Mouse (Mus musculus) frontal cortex, adult (tissue): ENCODE results near the gene Sulf2.

Experiments used
- ATAC-seq: cut with Nextera tagmentation; 2 replicates; pipeline ENCODE4 v1.9.2; 2017; ENCODE audit warnings: mild to moderate bottlenecking, moderate library complexity, mixed read lengths; ENCODE audit not compliant: low TSS enrichment

The Sulf2 gene

GRCm38 (mm10) chr2:166059684-166060423 is 95.6 kb downstream of the Sulf2 start:
- ATAC-seq, result peak; percentile 95

GRCm38 (mm10) chr2:166054002-166054539 is 101.4 kb downstream of the Sulf2 start:
- no peak for ATAC-seq

GRCm38 (mm10) chr2:166051966-166052365 is 103.5 kb downstream of the Sulf2 start:
- ATAC-seq, result peak; percentile 94

- no peak for ATAC-seq
Observed at GRCm38 (mm10) chr2:166051421-166051820, 104.0 kb downstream of the Sulf2 start.

GRCm38 (mm10) chr2:166048852-166049251 is 106.6 kb downstream of the Sulf2 start:
- ATAC-seq, result no peak

- ATAC-seq, result no peak
Observed at GRCm38 (mm10) chr2:166047931-166048330, 107.5 kb downstream of the Sulf2 start.

- no peak for ATAC-seq
Observed at GRCm38 (mm10) chr2:166045549-166046501, 109.6 kb downstream of the Sulf2 start.

GRCm38 (mm10) chr2:166045006-166045405 is 110.5 kb downstream of the Sulf2 start:
- 0 out of 2 replicates have a peak, but pooled peaks have one; percentile 18 for ATAC-seq

- ATAC-seq, result no peak
Observed at GRCm38 (mm10) chr2:166042542-166042941, 112.9 kb downstream of the Sulf2 start.

GRCm38 (mm10) chr2:166039681-166040080 is 115.8 kb downstream of the Sulf2 start:
- ATAC-seq, result no peak

GRCm38 (mm10) chr2:166035725-166036124 is 119.7 kb downstream of the Sulf2 start:
- no peak for ATAC-seq

GRCm38 (mm10) chr2:166034967-166035490 is 120.4 kb downstream of the Sulf2 start:
- no peak for ATAC-seq

GRCm38 (mm10) chr2:166032628-166033027 is 122.8 kb downstream of the Sulf2 start:
- no peak for ATAC-seq

GRCm38 (mm10) chr2:166031120-166031929 is 124.1 kb downstream of the Sulf2 start:
- peak; percentile 96 for ATAC-seq

- 0 out of 2 replicates have a peak, but pooled peaks have one; percentile 4 for ATAC-seq
Observed at GRCm38 (mm10) chr2:166030256-166030995, 125.0 kb downstream of the Sulf2 start.

GRCm38 (mm10) chr2:166029232-166029631 is 126.2 kb downstream of the Sulf2 start:
- no peak for ATAC-seq

GRCm38 (mm10) chr2:166027834-166028233 is 127.6 kb downstream of the Sulf2 start:
- ATAC-seq, result no peak

- no peak for ATAC-seq
Observed at GRCm38 (mm10) chr2:166025943-166026342, 129.5 kb downstream of the Sulf2 start.

- no peak for ATAC-seq
Observed at GRCm38 (mm10) chr2:166024621-166025020, 130.8 kb downstream of the Sulf2 start.

- no peak for ATAC-seq
Observed at GRCm38 (mm10) chr2:166024079-166024478, 131.4 kb downstream of the Sulf2 start.
